Mouse (Mus musculus) right cerebral cortex, postnatal 14 days (tissue): ENCODE data around the gene Pet117.
"Not testable (repeated sequence)": the region's sequence is repeated elsewhere in the genome, so short reads cannot be mapped to it uniquely, and the experiment has no call there.

Source experiments
- DNase-seq: peaks from one replicate; pipeline ENCODE4 v3.0.0; 2022

Pet117 gene

GRCm38 (mm10) chr2:144368400-144369019 lies at the start of gene Pet117, which contains the start of gene Kat14:
TSS of gene Pet117 (plus strand) at chr2:144368996.
TSS of gene Kat14 (plus strand) at chr2:144368983.
- DNase-seq = peak; percentile 95

- no peak for DNase-seq
Observed at GRCm38 (mm10) chr2:144324218-144324617, 44.6 kb upstream of the Pet117 start.

- no peak for DNase-seq
Observed at GRCm38 (mm10) chr2:144329451-144329850, 39.3 kb upstream of the Pet117 start.

GRCm38 (mm10) chr2:144329937-144330336 lies 38.9 kb upstream of the Pet117 start:
- no peak for DNase-seq

GRCm38 (mm10) chr2:144330352-144330959 lies 38.3 kb upstream of the Pet117 start:
- peak; percentile 9 for DNase-seq

GRCm38 (mm10) chr2:144330960-144331371 lies 37.8 kb upstream of the Pet117 start:
- DNase-seq = peak; percentile 33

- peak; percentile 7 for DNase-seq
Observed at GRCm38 (mm10) chr2:144331401-144332302, 37.1 kb upstream of the Pet117 start, which contains the start of gene Ovol2. TSS of gene Ovol2 (minus strand) at chr2:144332146.

- DNase-seq = no peak
Observed at GRCm38 (mm10) chr2:144332486-144332885, 36.3 kb upstream of the Pet117 start.

GRCm38 (mm10) chr2:144333138-144333842 lies 35.5 kb upstream of the Pet117 start:
- DNase-seq = peak; percentile 27

- no peak for DNase-seq
Observed at GRCm38 (mm10) chr2:144337230-144337629, 31.6 kb upstream of the Pet117 start.

GRCm38 (mm10) chr2:144337701-144338100 lies 31.1 kb upstream of the Pet117 start:
- no peak for DNase-seq

- not testable (repeated sequence) for DNase-seq
Observed at GRCm38 (mm10) chr2:144338149-144338548, 30.6 kb upstream of the Pet117 start.

- DNase-seq = no peak
Observed at GRCm38 (mm10) chr2:144343158-144343557, 25.6 kb upstream of the Pet117 start.

- no peak for DNase-seq
Observed at GRCm38 (mm10) chr2:144348525-144348924, 20.3 kb upstream of the Pet117 start.

GRCm38 (mm10) chr2:144352843-144353242 lies 16.0 kb upstream of the Pet117 start:
- no peak for DNase-seq

- no peak for DNase-seq
Observed at GRCm38 (mm10) chr2:144369020-144369421, 225 bp downstream of the Pet117 start.

- DNase-seq = no peak
Observed at GRCm38 (mm10) chr2:144369511-144369910, 715 bp downstream of the Pet117 start.

- DNase-seq = no peak
Observed at GRCm38 (mm10) chr2:144371566-144371965, 2.8 kb downstream of the Pet117 start.

GRCm38 (mm10) chr2:144373063-144373462 lies 4.3 kb downstream of the Pet117 start:
- DNase-seq = no peak

GRCm38 (mm10) chr2:144375063-144375703 lies 6.4 kb downstream of the Pet117 start:
- DNase-seq = no peak

GRCm38 (mm10) chr2:144381293-144381692 lies 12.5 kb downstream of the Pet117 start:
- DNase-seq = no peak

GRCm38 (mm10) chr2:144381741-144382140 lies 12.9 kb downstream of the Pet117 start:
- no peak for DNase-seq
